Mouse (Mus musculus): Measurements from ENCODE around the gene Cdkn1a.
A peak's percentile ranks its signal among the peaks of the same experiment; 100 is the strongest.
"Not testable (repeated sequence)": the region's sequence is repeated elsewhere in the genome, so short reads cannot be mapped to it uniquely, and the experiment has no call there.

Gene Cdkn1a

DNA sequence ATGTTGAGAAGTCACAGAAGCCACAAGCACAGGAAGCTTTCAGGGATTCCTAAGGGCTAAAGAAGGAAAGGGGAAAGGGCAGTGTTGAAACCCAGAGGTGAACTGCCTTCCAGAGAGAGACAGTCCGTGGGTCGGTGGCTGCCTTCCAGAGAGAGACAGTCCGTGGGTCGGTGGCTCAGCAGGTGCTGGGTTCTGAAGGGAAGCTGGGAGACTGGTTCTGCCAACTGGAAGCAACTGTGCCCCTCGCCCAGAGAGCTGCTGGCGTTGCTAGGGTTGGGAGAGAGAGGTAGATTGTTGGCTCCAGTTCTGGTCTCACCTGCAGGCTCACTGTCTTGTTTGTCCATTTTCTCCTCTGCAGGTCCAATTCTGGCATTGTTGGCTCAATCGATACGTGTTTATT lies 32.3 kb upstream of the Cdkn1a start:
- DNase-seq (ENCODE audit: low read depth, low spot score): no peak

DNA sequence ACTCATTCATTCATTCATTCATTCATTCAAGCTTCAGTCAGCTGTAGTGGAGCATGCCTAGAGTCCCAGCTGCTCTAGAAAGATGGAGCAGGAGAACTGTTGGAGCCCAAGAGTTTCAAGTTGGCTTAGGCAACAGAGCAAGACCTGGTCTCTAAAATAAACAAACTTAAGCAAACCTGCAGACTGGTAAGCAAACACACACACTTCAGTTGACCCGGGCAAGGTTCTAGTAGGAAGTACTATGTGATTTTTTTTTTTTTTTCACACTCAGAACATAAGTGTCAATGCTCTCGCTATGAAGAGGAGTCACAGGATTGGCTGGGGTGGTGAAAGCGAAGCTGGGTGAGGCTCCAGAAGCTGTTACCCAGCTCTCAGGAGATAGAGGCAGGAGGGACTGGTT lies 31.2 kb upstream of the Cdkn1a start:
- no peak for DNase-seq (ENCODE audit: low read depth, low spot score)

DNA sequence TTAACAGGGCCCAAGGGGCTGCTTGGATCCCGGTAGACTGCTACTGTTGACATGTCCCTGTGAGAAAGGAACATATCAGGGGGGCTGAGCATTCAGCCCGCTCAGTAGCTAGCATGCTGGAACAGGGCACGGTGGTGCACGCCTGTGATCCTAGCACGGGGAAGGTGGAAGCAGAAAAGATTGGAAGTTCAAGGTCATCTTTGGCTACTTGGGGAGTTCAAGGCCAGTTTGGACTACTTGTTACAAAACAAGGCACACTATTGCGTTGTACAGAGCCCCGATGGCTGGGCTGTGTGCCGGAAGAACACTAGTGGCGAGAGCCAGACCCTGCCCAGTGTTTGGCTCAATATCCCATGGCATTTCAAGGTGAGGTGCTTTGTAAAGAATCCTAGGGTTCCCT lies 29.8 kb upstream of the Cdkn1a start:
- DNase-seq (ENCODE audit: low read depth, low spot score): no peak

DNA sequence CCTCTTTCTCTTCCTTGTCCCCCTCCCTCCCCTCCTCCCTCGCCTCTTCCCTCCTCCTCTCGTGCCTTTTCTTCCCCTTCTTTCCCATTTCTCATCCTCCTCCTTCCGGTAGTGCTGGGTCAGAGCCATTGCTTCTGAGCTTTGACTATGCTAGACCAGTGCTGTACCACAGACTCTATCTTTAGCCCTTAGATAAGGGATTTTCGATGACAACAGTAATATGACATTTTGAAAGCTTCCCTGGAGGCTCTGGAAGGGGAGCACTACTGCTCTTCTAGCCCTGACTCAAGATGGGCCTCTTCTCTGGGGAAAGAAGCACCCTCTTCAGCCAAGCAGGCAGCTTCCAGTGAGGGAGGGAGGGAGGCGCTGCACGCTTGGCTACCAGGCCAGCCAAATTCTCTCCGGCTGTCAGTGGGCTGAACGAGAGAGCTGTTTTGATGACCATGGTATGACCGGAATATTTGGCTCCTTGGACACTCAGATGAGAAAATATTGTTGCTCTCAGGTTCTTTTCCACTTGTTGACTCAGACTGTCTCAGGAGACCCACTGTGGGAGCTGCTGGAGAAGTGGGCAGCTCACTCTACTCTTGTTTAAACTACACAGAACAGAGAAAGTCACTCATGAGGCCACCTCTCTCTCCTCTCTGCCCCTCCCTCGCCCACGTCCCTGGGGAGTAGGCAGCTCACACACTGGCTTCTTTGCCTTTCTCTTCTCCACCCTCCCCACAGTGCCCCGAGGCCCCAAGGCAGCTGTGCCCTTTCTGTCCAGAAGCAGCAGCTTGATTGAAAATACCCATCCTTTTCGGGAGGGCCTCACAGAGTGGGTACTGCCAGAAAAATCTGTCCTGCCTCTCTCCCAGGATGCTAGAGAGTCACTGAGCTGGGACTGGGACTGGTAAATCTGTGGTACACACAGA lies 28.4 kb upstream of the Cdkn1a start:
- DNase-seq (ENCODE audit: low read depth, low spot score): peak; percentile 87

DNA sequence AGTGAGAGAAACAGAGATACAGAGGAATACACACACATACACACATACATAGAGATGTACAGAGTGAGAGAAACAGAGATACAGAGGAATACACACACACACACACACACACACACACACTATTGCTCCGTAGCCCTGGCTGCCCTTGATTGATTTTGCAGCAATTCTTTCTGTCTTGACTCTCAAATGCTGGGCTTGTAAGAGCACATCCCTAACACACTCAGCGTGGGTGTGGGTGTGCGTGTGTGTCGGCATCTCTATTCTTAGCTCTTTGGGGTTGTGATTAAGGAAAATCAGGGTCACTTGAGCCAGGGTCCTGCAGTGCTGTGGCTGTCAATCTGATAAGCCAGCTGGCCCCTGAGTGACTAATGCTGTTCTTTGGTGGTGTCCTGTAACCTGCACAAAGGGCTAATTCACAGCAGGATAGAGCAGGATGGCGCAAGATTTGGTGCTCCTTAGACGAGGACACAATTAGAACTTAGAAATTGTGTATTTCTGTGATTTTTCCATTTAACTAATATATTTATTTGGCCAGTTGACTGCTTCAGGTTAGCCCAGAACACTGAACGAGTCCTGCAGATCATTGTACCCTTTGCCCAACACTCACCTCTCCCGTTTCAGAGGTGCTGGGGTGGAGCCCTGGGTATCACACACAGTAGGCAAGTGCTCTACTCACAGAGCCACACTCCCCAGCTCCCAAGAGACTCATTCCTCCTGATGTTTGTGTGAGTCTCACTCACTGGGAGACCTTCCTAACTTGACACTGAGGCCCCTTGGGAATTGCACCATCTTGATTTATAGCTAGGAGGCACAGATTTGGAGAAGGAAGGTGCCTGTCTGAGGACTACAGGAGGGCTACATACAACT lies 27.4 kb upstream of the Cdkn1a start:
- DNase-seq (ENCODE audit: low read depth, low spot score): peak; percentile 74

DNA sequence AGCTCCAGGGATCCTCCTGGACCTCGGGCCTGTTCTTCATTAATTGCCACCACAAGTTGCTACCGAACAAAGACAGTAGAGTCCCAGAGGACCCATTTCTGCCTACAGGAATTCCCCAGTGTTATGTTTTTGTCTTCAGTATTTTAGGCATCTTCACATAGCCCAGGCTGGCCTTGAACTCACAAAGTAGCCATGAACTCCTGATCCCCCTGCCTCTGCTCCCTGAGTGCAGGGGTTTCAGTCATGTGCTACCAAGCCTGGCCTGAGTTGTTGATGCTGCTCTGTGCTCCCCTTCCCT lies 26.8 kb upstream of the Cdkn1a start:
- DNase-seq (ENCODE audit: low read depth, low spot score): no peak

DNA sequence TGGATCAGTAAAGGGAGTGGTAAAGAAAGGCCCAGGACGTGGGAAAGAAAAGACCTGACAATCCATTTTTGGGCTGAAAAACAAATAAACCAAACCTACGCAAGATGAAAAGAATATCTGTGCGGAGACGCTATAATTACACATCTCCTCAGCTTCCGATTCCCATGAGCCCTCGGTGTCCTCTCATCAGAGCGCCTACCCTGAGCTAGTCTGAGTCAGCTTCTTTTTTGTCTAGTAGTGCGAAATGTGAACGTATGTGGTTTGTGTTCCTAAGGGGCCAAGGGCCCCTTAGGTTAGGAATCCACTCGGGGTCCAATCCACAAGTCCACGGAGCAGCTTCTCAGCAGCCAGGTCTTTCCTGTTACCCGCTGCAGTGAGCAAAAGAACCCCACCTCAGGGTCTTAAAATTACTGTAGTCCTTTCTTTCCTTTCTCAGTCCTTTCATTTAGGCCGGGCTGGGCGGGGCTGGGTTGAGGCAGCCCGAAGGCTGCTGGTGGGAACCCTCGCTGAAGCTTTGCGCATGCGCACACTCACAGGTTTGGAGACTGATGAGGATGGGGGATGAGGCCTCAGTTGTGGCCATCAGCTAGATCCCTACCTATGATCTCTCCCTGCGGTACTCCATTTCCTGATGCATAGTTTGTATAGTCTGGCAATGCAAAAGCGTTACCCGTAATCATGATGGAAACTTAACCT lies 25.4 kb upstream of the Cdkn1a start:
- DNase-seq (ENCODE audit: low read depth, low spot score): no peak

DNA sequence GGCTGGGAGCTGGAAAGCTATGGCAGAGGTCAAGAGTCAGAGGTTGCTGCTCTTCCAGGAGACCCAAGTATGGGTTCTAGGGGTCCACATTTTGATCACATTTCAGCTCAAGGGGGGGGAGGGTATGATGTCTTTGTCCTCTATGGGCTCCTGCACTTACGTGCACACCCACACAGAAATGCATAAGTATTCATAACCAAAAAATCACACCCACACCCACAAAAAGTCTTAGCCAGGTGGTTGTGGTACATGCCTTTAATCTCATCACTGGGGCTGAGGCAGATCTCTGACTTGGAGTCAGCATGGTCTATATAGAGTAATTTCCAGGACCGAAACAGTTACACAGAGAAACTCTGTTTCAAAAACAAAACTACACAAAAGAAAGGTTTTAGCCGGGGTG lies 24.8 kb upstream of the Cdkn1a start:
- no peak for DNase-seq (ENCODE audit: low read depth, low spot score)

DNA sequence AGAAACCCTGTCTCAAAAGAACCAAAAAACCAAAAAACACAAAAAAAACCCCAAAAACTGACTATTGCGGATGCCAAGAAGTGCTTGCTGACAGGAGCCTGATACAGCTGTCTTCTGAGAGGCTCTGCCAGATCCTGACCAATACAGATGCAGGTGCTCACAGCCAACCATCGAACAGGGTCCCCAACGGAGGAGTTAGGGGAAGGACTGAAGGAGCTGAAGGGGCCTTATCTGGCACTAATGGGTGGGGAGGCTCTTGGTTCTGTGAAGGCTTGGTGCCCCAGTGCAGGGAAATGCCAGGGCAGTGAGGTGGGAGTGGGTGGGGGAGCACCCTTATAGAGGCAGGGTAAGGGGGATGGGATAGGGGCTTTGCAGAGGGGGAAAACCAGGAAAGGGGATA lies 23.4 kb upstream of the Cdkn1a start:
- not testable (repeated sequence) for DNase-seq (ENCODE audit: low read depth, low spot score)

DNA sequence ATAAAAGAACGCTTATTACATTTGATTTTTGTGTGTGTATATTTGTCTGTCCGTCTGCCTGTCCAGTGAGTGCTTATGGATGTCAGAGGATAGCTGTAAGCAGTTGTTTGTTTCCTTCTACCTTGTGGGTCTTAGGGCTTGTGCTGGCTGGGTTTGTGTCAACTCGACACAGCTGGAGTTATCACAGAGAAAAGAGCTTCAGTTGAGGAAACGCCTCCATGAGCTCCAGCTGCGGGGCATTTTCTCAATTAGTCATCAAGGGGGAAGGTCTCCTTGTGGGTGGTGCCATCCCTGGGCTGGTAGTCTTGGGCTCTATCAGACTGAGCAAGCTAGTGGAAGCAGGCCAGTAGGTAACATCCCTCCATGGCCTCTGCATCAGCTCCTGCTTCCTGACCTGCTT lies 22.9 kb upstream of the Cdkn1a start:
- peak; percentile 64 for DNase-seq (ENCODE audit: low read depth, low spot score)

DNA sequence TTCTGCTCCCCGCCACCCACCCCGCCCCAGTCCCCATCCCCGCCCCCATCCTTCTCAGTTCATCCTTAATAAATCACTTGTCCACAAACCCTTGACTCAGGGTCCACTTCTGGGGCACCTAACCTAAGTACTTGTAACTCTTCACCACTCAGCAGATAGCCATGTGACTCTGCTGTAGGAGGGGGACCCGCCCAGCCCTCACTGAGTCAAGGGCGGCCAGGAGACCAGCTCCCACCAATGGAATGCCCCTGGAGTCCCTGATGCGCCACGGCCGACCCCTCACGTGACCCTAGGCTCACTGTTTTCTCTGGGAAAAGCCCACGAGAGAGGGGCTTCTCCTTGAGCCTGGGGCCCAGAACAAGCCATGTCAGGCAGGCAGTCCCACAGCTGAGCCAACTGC lies 21.7 kb upstream of the Cdkn1a start:
- no peak for DNase-seq (ENCODE audit: low read depth, low spot score)

DNA sequence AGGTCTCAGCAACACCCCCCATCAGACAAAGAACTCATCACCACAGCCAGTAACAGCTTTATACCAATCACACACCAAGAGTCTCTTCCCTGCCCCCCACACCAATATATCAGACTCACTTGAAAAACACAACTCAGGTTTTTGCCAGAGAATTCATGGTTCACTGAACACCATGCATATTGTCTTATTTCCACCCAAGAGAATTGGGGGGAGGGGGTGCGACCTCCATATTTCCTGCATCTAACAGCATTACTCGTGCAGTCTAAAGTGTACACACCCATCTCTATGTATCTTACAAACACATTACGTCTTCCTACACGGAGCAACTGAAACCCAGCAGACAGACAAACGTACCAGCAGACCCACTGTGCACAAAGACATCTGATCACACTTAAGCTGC lies 19.0 kb upstream of the Cdkn1a start:
- no peak for DNase-seq (ENCODE audit: low read depth, low spot score)

DNA sequence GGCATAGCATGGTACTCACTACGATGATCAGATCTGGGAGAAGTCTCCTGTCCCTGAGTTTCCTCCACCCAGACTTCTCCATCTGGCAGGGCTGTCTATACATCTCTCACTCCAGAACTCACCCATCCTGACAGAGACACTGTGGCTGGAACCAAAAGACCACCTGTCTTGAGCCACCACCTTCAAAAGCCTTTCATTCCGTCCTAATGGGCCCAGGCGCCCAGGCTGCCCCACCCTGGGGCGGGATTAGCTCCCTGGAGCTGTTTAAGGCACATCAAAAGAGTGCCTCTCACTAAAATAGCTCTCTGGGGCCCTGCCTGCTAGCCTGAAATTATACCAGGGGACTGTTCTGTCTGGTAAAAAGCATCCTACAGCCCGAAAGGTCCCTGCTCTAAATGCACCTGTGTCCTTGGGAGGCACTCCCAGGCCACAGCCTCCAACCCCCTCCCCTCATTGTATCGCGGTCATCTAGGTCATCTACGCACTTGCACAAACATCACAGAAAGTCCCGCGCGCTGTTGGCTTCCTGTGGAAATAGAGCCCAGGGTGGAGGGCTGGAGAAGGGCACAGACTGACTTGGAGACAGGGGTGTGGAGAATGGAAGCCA lies 18.0 kb upstream of the Cdkn1a start:
- DNase-seq (ENCODE audit: low read depth, low spot score): no peak

DNA sequence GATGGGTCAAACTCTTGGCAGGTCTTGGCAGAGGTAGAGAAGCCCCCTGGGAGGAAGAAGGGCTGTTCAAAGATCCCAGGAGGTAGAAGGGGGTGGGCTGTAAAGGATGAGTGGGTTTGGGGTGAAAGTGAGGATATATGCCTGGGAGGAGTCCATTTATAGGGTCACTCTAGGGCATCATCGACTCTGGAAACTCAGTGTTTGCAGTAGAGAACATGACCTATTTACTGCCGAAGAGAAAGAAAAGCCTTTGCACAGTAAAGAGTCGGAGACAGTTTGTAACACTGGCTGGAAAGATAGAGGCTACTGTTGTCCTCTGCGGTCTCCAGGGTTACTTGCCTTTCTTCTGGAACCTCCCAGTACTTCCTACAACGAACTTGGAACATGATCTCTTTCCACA lies 17.5 kb upstream of the Cdkn1a start:
- DNase-seq (ENCODE audit: low read depth, low spot score): no peak

DNA sequence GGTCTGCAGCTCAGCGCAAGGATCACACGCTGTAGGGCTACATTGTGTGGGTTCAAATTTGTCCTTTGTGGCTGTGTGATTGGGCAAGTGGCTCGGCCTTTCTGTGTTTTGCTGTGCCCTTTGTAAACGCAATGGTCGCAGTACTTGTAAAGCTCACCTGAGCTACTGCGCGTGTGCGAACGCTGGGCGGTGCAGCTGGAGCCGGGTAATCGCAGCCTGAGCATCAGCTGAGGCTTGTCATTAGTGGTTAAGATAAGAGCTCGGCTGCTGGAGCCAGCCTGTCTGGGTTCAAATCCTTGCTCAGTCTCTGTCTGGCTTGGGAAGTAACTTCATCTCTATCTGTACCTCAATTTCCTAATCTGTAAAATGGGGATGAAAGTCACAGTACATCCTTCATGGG lies 16.7 kb upstream of the Cdkn1a start:
- no peak for DNase-seq (ENCODE audit: low read depth, low spot score)

DNA sequence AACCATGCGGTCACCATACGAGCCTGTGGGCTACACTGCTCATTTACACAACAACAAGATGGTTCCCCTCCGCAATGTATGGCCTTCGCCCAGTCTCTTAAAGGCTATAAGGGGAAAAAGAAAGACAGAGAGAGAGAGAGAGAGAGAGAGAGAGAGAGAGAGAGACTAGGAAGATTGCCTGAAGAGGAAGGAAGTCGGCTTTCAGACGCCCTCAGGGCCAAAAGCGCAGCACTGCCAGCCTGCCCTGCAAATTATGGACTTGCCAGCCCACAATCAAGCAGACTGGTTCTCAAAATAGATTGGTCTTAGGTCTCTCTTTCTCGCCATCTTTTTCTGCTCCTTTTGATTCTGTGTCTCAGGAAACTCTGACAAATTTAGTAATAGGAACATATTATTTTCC lies 14.5 kb upstream of the Cdkn1a start:
- DNase-seq (ENCODE audit: low read depth, low spot score): no peak

DNA sequence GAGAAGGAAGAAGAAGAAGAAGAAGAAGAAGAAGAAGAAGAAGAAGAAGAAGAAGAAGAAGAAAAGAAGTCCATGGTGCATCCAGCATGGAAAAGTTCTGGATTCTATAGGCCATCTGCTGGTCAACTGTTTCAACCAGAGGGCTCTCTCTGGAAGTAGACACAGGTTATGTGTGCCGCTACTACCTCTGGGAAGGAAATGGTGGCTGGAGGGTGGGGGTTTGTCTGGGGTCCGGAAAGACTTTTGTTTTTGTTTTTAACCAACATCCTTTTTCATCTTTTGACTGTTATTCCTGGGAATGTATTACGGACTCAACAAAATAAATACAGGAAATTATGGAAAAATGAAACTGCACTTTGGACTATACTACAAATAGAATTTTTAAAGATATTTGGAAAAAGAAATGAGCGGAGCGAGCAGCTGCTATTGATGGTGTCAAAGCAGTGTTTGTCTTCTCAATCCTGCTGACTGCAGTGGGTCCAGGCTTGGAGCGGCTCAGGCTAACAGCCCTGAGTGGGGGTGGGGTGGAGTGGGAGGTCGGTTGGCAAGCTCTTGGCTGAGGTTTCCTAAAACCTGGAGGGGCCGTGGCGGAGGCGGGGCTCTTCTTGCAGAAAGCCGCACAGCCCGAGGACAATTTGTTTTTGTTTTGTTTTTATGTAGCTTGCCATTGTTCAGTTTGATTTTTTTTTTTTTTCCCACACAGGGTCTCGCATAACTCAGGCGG lies 12.8 kb upstream of the Cdkn1a start:
- DNase-seq (ENCODE audit: low read depth, low spot score): peak; percentile 79

DNA sequence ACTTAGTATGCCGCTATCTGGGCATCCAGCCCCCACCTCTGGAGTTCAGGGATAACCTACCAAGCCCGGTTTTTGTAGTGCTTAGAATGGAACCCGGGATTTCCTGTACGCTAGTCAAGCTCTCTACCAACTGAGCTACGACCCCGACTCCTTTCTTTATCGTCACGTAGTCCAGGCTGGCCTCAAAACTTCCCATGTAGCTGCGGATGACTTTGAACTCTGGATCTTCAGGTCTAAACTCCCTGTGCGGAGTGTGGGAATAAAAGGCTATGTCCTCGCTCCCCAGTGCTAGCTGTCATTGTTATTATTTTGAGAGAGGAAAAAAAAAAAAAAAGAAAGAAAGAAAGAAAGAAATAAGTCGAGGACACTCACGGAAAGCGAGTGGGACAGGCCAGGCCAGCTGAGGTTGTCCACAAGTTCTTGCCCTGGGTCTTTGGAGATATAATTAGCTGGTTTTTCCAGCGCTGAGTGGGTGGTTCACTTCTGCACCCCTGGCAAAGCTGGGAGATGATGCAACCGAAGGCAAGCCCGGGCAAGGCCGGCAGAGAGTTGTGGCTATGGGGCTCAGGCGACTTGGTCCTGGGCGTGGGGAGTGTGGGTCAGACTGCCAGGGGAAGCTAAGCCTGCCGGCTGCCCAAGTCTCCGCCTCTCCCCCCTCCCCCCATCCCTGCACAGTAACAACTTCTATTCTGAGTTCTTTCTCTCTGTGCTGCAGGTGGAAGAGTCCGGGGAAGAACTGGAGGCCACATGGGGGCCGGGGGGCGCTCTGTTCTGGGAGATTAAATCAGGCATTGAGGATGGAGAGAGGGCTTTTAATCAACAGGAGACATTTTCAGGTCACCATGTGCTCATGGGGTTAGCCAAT lies 12.0 kb upstream of the Cdkn1a start:
- peak; percentile 98 for DNase-seq (ENCODE audit: low read depth, low spot score)

DNA sequence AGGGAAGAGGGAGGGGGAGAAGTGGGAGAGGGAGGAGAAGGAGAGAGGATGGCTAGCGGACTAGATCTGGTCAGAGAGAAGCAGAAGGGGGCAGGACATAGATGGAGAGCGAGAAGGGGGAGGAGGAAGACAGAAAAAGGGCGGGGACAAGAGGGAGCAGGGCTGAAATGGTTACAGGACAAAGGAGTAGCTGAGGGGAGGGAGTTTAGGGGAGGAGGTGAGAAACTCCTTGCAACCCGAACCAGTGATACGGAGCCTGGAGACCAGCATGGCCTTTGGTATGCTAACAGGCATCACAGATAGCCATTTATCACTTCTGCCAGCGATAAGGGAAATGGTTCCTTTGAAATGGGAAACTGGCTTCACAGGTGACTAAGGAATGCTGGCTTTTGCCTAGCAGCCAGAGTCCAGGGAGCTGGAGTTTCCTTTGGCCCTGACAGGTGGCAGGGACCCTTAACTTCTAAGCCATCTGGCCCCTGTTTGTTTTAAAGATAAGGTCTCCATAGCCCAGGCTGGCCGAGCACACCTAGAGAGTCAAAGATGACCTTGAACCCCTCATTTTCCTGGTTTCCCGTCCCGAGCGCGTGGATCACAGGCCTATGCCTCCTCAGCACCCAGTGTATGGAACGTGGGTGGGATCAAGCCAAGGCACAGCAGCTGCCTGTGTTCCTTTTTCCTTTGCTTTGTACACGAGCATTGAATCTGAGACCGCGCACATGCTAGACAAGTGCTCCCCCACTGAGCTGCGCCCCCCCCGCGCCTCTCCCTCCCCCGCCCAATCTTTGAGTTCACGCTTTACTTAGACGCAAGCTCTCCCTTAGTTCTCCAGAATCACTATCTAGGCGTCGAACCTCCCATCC lies 9.8 kb upstream of the Cdkn1a start:
- no peak for DNase-seq (ENCODE audit: low read depth, low spot score)
